Mouse (Mus musculus): ENCODE results near the gene Idi1.
"Not testable (repeated sequence)": the region's sequence is repeated elsewhere in the genome, so short reads cannot be mapped to it uniquely, and the experiment has no call there.

Gene Idi1

DNA sequence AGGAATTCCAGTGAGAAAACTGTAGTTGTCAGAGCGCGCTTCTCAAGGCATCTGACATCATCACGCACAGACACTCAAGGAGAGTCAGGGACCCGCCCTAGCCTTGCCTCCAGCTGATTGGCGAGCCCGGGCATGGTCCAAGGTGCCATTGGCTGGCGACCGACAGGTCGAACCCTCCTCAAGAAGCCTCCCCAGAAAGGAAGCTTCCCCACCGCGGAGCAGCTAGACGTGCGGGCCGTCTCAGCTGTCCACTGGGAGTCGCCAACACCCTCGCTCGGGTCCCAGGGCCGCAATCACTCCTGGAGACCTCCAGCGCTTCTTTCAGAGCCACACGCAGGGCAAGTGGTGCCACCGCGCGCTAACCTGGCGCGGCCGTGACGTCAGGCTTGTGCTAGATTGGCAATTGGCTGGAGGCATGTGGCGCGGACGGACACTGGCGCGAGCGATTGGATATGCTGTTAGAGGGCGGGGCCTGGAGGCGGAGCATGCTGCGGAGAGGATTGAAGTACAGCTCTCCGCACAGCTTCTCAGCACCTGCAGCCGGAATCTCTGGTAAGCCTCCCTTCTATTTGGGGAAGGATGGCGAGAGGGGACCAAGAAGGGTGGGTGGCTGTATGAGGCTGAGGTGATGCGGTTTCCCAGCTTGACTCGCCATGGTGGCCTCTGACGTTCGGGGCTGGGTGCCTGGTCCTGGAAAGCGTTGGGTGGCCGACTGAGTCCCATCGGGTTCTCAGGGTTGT, at the start of gene Idi1:
Gene Idi1 (plus strand): TSS at position 57 of the 740 bp plus-strand sequence.
- DNase-seq (ENCODE audit: low spot score in 2 of 2) = peak; percentile 95 to 96

DNA sequence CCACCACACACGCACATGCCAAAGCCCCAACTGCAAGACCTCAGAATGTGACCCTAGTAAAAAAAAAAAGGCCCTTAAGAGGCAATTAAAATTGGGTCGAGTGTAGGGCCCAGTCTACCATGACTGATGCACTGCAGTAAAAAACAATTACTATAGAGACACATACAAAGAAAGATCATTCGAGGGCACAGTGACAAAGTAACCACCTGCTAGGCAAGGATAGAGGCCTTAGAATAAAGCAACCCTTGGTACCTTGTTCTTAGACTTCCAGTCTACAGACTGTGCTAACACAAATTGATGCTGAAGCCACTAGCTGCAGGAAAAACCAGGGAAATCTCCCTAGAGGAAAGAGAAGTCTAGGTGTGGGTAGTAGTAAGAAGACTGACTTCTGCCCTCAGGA, 46.9 kb upstream of the Idi1 start:
- DNase-seq (ENCODE audit: low spot score in 2 of 2) = no peak

DNA sequence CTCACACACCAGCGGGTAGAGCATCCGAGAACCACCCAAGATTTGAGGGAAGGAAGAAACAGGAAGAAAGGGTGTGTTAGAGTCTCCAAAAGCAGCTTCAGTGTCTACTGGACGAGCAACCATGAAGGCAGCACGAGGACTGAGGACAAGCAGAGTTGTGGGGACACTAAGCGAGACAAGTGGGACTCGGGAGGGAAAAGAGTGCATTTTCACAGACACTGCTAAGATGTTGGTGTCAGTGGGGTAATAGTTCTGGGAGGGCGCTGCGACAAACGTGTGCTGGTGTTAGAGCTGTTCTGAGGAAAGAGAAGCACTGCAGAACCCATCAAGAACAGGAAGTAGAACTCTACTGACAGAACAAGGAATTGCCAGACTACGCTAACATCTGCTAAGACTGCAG, 46.2 kb upstream of the Idi1 start:
- DNase-seq (ENCODE audit: low spot score in 2 of 2) = no peak

DNA sequence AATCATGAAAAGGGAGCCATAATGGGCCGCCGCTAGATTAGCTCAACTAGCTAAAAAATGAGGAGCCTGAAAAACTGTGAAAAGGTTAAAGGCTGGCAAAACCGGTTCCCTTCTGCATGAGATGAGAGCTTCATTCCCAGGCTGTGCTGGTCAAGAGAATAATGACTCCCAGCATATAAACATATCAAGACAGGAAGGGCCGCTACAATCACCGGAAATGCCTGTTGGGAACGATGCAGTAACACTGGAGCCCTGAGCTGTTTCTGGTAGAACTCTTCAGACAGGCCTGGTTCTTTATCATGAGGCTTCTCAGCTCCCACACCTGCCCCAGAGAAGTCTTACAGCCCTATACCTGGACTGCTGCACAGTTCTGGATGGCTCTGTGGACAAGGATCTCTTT, 45.4 kb upstream of the Idi1 start:
- no peak for DNase-seq (ENCODE audit: low spot score in 2 of 2)

DNA sequence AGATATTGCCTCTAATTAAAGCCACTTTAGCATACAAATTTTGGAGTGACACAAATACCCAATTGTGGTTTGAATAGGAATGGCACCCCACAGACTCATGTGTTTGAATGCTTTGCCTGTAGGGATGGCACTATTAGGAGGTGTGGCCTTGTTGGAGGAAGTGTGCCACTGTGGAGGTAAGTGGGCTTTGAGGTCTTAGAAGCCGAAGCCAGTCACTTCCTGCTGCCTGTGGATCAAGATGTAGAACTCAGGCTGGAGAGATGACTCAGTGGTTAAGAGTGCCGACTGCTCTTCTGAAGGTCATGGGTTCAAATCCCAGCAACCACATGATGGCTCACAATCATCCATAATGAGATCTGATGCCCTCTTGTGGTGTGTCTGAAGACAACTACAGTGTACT, 44.4 kb upstream of the Idi1 start:
- no peak for DNase-seq (ENCODE audit: low spot score in 2 of 2)

DNA sequence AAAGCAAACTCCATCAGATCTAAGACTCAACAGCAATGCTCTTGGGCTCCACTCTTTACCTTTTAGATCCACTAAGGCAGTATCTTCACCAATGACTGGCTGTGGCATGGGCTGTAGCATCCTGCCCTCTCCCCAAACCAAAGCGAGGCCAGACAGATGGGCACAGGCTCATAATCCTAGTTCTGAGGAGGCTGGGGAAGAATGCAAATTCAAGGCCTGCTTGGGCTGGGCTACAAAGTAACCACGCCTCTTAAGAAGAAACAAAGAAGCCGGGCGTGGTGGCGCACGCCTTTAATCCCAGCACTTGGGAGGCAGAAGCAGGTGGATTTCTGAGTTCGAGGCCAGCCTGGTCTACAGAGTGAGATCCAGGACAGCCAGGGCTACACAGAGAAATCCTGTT, 43.5 kb upstream of the Idi1 start:
- not testable (repeated sequence) for DNase-seq (ENCODE audit: low spot score in 2 of 2)

DNA sequence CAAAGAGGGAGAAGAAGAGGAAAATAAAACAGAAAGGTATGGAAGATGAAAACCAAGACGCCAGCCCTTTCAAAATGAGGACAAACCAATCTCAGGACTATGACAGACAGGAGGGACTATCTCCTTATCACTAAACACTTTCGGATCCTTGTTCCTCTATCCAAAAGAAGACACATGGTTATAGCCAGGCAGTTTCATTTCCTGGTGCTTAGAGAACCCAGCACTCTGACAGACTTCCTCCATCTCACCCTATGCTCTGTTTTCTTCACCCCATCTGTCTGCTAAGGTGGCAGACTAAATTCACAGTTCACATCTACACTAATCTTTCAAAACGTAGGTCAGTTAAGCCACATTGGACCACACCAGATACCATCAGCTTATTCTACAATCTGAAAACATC, 43.0 kb upstream of the Idi1 start:
- no peak for DNase-seq (ENCODE audit: low spot score in 2 of 2)

DNA sequence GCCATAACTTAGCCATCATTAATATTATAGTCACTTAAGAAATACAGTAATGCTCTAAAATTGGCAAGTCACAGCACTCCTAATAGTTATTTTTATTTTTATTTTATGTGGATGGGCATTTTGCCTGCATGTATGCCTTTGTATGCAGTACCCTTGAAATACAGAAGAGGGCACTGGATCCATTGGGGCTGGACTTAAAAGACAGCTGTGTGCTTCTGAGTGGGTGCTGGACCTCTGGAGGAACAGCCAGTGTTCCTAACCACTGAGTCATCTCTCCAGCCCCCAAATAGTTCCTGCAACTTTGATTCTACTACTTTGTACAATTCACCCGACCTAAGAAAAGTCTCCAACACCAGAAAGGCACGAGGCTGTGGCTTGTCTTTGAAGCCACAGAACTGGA, 37.6 kb upstream of the Idi1 start:
- DNase-seq (ENCODE audit: low spot score in 2 of 2) = peak in 1 of 2 experiments; percentile 27

DNA sequence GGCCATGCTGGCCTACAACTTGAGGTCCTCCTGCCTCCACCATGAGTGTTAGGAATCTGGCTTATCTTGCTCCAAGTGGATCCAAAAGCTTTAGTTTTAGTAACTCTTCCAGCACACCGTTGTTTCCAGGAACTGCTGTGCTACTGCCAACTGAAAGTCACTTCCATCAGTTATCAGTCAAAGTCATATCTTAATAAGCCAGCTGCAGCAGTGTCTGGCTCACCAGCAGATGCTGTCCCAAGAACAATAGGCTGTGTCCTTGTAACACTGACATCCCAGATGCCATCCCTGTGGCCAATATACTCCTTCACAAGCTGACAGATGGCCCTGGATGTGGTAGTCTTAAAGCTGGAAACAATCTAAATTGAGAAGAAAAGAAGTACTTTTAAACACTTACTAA, 36.0 kb upstream of the Idi1 start:
- DNase-seq (ENCODE audit: low spot score in 2 of 2) = no peak

DNA sequence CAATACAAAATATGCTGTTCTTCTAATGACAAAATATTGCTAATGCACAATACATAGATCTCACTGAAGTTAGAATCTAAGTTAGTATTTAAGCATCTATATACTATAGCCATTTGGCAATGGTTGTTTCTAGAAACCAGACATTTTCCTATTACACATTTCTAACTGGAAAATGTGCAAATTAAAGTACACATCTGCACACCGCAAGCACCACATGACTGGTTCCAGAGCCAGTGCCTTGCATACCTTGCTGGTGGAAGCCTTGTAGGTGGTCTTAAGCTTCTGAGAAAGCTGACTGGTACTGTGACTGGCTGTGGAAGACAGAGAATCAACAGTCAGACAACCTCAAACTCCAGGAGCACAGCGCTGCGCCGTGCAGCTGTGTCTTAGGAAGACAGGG, 31.9 kb upstream of the Idi1 start:
- DNase-seq (ENCODE audit: low spot score in 2 of 2) = no peak

DNA sequence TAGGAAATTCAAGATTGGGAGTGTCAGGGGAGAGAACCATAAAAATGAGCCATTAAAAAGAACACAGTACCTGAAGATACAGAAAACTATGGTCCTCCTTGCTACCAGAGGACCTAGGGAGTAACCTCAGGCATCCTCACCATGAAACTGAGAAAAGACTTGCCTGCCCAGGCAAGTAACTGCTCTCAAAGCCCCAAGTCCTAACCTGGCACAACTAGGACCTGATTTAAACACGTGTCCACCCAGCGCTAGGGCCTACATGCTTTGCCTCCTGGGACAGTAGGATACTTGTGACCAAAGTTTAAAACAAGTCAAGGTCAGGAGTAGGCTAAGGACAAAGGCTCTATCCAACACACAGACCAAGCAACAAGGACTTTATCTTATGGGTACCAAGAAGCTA, 30.5 kb upstream of the Idi1 start:
- DNase-seq (ENCODE audit: low spot score in 2 of 2) = no peak

DNA sequence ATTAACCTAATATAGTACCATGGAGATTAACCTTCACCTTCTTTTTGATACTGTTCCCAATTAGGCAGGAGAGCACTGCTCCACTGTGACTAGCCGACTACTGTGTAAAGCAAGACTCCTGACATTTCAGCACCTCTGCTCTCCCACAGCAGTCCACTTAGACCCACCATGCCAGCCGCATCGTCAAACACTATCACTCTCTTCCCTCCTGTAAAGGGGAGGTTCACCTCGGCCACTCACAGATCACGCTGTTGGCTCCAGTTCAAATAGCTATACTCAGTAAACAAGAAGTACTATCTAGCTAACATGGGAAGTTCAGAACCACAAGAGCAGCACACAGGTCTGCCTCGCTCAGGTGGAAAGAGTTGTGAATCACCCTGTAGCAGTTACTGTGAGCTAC, 26.8 kb upstream of the Idi1 start:
- DNase-seq (ENCODE audit: low spot score in 2 of 2) = no peak

DNA sequence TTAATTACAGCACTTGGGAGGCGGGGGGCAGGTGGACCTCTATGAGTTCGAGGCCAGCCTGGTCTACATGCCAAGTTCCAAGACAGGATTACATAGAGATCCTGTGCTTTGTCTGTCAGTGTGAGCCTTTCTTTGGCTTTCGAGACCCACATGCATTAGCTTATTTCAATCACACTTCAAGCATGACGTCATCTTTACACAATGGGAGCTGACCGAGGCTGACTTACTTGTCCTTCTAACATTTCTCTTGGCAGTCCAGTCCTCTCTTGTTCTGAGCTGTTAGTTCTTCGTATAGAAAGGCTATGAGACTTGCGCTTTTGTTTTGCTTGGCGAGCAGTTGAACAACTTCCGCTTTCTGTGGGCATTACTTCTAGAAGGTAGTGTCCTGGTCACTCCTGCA, 24.4 kb upstream of the Idi1 start:
- no peak for DNase-seq (ENCODE audit: low spot score in 2 of 2)

DNA sequence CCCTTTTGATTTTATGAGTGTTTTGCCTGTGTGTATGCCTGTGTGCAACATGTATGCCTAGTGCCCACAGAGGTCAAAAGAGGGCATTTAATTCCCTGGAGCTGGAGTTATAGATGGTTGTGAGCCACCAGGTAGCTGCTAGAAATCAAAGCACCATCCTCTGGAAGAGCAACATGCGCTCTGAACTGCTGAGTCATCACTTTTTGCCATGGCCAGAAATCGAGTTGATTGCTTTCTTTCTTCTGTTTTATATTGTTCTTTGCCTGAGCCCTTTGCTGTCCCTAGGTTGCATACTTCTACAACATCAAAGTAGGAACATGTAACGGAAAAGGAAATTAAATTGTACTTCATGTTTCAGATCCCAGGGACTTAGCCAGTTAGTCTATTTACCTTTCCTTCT, 20.3 kb upstream of the Idi1 start:
- no peak for DNase-seq (ENCODE audit: low spot score in 2 of 2)

DNA sequence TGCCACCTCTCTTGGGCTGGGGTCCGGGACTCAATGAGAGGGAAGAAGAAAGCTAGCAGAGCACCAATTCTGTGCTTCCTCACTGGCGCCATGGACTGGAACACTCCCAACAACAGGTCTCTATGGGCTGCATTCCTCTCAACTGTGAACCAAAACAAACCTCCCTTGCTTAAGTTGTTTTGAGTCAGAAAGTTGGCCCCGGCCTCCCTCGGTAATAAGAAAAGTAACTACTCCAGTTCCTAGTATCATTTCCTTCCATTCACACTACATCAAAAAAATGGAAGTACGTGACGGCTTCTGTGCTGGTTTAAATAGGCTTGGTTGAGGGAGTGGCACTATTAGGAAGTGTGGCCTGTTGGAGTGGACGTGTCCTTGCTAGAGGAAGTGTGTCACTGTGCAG, 18.7 kb upstream of the Idi1 start:
- DNase-seq (ENCODE audit: low spot score in 2 of 2) = no peak

DNA sequence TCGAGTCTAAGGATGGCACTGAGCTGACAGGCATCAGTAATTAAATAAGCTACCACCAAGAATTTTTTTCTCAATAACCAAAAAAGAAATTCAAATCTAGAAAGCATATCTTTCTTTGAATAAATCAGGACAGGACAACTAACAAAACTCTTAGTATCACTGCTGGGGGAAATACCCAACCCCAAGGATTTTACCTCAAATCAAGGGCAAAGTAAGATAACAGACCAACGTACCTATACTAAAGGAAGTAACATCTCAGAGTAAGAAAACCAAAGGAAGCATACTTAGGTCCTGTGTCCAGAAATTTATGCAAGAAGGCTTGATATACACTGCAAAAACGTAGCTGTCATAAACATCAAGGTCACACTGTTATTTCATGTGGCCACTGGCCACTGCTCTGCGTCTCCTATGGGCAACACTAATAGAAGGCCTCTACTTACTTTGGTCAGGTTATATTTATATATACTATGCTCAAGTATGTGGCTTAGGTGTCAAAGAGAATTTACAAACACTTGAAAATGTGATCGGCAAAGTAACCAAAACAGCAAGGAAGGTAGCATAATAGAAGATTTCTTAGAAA, 15.6 kb upstream of the Idi1 start:
- DNase-seq (ENCODE audit: low spot score in 2 of 2) = no peak

DNA sequence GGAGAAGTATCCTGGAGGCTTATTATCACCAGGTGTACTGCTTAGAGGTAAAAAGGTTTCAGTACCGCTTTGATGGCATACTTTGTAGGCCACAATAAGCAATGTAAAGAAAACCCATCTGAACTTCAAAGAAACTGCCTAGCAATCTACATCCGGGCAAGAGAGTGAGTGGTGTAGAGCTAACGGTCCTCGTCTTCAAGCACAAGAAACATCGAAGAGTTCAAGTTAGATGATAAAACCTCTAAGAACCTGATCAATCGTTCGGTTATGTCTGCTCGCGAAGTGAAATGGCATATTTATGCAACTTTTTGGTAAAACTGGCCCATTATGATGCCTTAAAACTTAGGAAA, 15.2 kb upstream of the Idi1 start:
- peak; percentile 10 to 18 for DNase-seq (ENCODE audit: low spot score in 2 of 2)

DNA sequence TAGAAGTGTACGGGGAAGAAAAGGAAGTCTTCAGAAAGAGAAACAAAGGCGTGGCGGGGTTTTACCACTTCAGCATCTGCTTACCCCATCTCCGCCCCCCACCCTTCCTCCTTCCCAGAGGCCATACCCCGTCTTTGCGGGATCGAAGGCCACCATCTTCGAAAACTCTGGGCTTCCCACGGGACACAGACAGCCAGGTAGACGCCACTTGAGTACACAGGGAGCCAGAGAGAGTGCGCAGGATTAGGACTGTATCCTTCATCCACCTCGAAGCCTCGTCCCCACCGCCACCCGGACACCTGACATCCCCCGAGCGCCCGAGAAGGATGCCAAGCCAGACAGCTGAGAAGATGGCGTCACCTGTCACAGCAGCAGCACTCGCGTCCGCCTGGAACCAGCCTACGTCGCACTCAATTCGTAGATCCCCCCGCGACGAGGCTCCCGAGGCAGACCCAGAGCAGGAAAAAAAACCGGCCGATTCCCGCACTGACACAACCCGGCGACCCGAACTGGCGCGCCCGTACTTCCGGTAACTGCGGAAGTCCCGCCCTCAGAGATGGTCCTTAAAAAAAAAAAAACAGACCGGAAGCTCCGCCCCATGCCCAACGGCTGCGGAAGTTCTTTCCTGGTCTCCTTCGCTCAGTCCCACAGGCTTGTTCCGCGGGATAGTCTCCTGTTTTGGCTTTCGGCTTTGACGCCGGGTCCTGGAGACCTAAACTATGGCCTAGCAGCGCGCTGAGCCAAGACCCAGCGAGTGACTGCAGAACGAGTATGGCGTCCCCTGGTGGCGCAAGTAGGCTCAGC, 14.6 kb upstream of the Idi1 start:
- peak; percentile 83 to 87 for DNase-seq (ENCODE audit: low spot score in 2 of 2)

DNA sequence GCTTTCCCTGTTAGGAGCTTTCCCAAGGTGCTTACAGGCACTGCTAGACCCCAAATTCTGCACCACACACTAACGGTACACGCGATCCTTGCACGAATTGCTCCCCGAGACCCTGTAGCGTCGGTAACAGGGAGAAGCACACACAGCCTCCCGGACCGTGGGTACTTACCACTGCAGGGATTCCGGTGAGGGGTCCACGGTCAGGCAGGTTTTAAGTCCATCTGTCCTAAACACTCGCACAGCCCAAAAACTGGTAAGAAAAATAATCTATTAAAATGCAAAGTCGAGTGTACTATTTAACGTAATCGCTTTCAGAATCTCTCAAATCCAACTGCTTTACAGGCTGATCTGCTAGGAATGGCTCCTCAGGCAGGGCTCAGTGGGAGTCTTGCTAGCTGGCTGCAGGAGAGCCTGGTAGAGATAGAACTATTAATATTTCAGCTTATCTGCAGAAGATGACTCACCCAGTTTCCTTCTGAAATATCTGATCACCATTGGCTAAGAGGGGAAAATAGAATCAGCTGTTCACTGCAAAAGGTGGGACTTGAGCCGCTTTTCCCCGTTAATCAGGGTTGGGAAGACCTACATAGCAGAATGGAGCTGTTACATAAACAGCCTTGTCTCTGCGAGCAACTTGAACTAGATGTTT, 13.9 kb upstream of the Idi1 start, which contains the start of gene Wdr37:
Gene Wdr37 (minus strand): TSS at position 596 of the 649 bp plus-strand sequence.
- no peak for DNase-seq (ENCODE audit: low spot score in 2 of 2)

DNA sequence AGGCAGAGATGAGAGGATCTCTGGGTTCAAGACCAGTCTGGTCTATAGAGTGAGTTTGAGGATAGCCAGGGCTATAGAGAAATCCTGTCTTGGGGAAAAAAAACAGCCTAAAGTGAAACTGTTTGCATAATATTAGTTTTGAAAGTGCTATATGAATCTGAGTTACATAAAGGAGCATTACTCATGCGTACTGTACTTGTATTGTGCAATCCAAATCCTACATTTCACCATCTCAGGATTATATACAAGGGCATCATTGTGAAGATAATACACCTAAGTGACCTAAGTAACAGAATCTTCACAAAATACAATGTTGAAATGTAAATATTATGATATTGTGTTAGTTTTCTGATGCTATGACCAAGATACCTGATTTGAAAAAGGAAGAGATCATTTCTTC, 11.5 kb upstream of the Idi1 start:
- DNase-seq (ENCODE audit: low spot score in 2 of 2) = no peak

DNA sequence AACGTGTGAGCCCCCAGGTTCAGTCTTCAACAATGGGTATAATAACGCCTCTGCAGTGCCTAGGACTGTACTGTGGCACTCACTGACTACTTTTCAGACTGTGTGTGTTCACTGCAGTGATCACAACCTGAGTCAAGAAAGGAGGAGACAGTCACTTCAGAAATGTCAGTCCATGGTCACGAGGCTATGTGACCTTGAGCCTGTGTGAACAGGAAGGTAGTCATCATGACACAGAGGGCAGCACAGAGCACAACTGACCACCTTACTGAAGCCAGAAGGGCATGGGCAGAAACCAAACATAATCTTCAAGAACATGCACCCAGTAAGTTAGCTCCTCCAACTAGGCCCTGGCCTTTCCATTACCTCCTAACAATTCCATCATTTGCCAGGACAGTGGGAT, 3.7 kb upstream of the Idi1 start:
- no peak for DNase-seq (ENCODE audit: low spot score in 2 of 2)

DNA sequence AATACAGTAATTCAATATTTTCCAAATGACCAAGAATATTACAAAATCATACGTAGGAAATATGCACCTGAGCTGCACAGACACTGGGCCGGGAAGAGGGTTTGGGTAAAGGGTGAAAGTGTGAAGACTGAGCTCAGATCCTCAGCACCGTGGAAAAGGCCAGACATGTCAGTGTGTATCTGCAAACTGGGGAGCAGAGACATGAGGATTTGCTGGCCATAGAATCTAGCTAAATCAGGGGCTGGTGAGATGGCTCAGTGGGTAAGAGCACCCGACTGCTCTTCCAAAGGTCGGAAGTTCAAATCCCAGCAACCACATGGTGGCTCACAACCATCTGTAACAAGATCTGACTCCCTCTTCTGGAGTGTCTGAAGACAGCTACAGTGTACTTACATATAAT, 1.4 kb upstream of the Idi1 start:
- not testable (repeated sequence) for DNase-seq (ENCODE audit: low spot score in 2 of 2)

DNA sequence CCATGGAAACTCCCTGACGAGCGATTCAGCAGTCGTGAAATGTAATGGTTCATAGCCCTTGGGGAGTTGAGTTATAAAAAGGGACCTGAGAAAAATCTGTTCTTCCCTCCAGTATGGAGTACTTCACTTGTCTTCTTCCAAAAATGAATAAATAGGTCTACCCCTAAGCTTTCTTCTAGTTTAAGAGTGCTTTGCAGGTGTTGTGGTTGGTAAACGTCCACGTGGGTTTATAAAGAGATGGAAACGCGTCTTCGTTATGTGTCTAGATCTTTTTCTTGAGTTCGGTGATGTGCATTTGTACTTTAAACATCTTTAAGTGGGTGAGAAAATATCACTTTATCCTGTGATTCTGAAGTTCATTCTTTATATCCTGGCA, 872 bp downstream of the Idi1 start:
- no peak for DNase-seq (ENCODE audit: low spot score in 2 of 2)
